Mouse (Mus musculus): ENCODE measurements around the gene Stip1. TPM values are rescaled to one million over a fixed set of nuclear protein-coding genes. Genes with fewer than 3 reads are reported as not detected.
A peak's percentile ranks its signal among the peaks of the same experiment; 100 is the strongest.
"Not testable (repeated sequence)": the region's sequence is repeated elsewhere in the genome, so short reads cannot be mapped to it uniquely, and the experiment has no call there.

Stip1 gene
- polyA plus RNA-seq, 1 experiment from 2014 or later = 304 TPM

DNA sequence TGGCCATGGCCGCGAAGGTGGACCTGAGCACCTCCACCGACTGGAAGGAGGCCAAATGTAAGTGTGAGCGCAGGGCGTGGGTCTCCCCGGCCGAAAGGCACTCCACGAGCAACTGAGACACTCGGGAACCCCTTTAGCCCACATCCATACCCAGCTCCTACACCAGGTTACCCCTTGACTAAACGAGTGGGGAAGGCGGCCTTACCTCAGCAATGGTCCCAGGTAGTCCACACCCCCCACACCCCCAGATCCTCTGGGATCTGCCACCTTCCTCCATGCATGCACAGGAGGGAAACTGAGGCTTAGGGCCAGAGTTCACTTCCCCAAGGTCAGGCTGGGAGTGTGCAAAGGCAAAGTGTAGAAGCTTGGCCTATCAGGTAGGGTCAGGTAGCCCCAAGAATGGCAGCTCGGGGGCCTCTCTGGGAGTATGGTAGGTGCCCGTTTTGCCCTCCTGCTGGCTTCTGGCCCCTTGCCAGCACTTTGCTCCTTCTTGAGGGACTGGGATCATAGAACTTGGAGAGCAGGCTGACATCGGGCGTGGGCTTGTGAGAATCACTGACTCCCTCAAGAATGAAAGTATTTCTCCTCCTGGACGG, 17.5 kb upstream of the Stip1 start:
- Histone ChIP-seq H3K4me2 (replicated peaks; ENCODE audit: low read depth, low read length) (peak overlapping the region; percentile 99), H3K9me3 (ENCODE audit: control insufficient read depth, low read length) (no peaks in the 10 kb centered on the region), H3K36me3 (ENCODE audit: control insufficient read depth, insufficient read depth, low read length) (no peaks in the 10 kb centered on the region), H3K9ac (ENCODE audit: low read depth, low read length) (peak overlapping the region; percentile 64), H3K27me3 (ENCODE audit: control insufficient read depth, insufficient read depth, low read length) (peaks cover 5% of the 10 kb centered on the region; the same call in 1 of the 2 replicates), H3K27ac (ENCODE audit: low read depth, low read length) (no peak overlapping the region; the same call in 1 of the 2 replicates), H3K4me1 (ENCODE audit: control insufficient read depth, insufficient read depth, low read length) (peaks cover 7% of the 10 kb centered on the region), H3K4me3 (ENCODE audit: low read length) (peak overlapping the region; percentile 74)
- WGBS = 2% methylated on average over 16 of the region's 16 CpGs
- peak; percentile 48 for ATAC-seq (ENCODE audit: low FRiP score, low TSS enrichment)

DNA sequence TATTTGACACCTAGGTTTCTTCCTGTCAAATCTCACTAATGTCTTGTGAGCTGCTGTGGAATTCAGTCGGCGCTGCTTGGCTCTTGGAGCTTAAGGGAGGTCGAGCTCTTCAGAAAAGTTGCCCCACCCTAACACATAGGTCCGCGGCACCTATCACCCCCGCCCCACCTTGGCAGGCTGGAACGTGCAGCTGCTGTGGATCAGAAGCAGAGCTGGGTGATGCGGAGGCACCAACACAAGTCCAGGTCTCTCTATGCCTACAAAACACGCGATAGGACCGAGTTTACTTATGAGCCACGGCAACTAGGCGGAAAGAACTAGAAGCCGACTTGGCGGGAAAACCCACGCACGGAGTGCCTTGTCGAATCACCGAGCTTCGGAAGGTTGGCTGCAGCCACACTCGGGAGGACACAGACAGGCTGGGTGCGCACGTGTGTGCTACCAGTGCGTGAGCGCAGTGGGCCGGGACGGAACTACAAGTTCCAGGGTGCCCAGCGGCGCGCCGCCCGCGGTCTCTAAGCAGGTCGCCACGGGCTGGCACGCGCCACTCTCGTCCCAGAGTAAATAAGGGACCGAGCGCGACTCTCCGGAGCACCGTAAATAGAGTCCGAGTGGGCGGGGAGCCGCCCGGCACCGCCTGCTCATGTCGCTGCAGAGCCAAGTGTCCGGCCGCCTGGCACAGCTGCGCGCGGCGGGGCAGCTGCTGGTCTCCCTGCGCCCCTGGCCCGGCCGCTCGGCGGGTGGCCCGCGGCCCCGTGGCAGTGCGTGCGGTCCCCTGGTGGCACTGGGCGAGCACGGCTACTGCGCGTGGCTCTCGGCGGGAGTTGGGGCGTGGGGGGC, 16.7 kb upstream of the Stip1 start, which contains the start of gene Macrod1:
Gene Macrod1 (plus strand): TSS at position 563 of the 840 bp plus-strand sequence.
- Histone ChIP-seq H3K9me3 (ENCODE audit: control insufficient read depth, low read length) (no peaks in the 10 kb centered on the region), H3K4me2 (replicated peaks; ENCODE audit: low read depth, low read length) (peak within 1 kb of the TSS; percentile 99), H3K27ac (ENCODE audit: low read depth, low read length) (no peak within 1 kb of the TSS; the same call in 1 of the 2 replicates), H3K36me3 (ENCODE audit: control insufficient read depth, insufficient read depth, low read length) (no peaks in the 10 kb centered on the region), H3K4me1 (ENCODE audit: control insufficient read depth, insufficient read depth, low read length) (peaks cover 7% of the 10 kb centered on the region), H3K9ac (ENCODE audit: low read depth, low read length) (peak within 1 kb of the TSS; percentile 64), H3K4me3 (ENCODE audit: low read length) (peak within 1 kb of the TSS; percentile 74), H3K27me3 (ENCODE audit: control insufficient read depth, insufficient read depth, low read length) (peaks cover 5% of the 10 kb centered on the region; the same call in 1 of the 2 replicates)
- 1% methylated on average over 57 of the region's 72 CpGs for WGBS
- ATAC-seq (ENCODE audit: low FRiP score, low TSS enrichment) = peak; percentile 54

DNA sequence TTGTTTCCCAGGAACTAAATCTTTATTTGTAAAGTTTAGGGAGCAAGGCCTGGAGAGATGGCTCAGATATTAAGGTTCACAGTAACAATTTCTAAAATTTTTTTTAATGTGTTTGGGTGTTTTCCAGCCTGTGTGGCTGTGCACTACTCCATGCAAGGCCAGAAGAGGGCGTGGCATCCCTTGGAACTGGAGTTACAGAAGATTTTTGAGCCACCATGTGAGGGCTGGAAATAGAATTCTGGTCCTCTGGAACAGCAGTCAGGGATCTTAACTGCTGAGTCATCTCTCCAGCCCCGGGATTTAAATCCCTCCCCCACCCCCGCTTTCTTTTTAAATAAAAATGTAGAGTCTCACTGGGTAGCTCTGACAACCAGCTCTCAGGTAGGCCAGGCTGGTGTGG, 15.4 kb upstream of the Stip1 start:
- H3K27me3 ChIP-seq (ENCODE audit: control insufficient read depth, insufficient read depth, low read length) = peaks cover 5% of the 10 kb centered on the region; the same call in 1 of the 2 replicates
- H3K4me1 ChIP-seq (ENCODE audit: control insufficient read depth, insufficient read depth, low read length) = peaks cover 7% of the 10 kb centered on the region
- H3K9me3 ChIP-seq (ENCODE audit: control insufficient read depth, low read length) = no peaks in the 10 kb centered on the region
- H3K9ac ChIP-seq (ENCODE audit: low read depth, low read length) = no peak overlapping the region
- H3K4me3 ChIP-seq (ENCODE audit: low read length) = no peak overlapping the region
- no peak overlapping the region for H3K4me2 ChIP-seq (replicated peaks; ENCODE audit: low read depth, low read length)
- no peak overlapping the region for H3K27ac ChIP-seq (ENCODE audit: low read depth, low read length)
- 56% methylated on average over 3 of the region's 3 CpGs for WGBS
- no peak for ATAC-seq (ENCODE audit: low FRiP score, low TSS enrichment)
- no peaks in the 10 kb centered on the region for H3K36me3 ChIP-seq (ENCODE audit: control insufficient read depth, insufficient read depth, low read length)

DNA sequence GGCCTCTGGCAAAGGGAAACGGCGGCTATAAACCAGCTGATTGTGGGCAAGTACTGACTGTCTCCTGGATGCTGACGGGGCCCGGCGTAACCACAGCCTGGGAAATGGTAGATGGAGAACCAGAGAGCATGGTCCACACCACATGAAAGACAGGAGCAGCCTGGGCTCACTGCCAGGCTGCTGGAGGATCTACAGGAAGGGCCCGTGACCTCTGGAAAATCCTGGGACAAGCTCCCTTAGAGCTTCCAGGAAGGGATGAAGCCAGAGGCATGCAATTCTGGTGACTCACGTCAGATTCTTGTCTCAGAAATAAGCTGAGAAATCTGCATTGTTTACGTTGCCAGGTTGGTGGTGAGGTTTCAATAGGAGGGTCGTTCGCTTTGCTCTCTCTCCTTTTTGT, 15.0 kb upstream of the Stip1 start:
- Histone ChIP-seq H3K27me3 (ENCODE audit: control insufficient read depth, insufficient read depth, low read length) (peaks cover 5% of the 10 kb centered on the region; the same call in 1 of the 2 replicates), H3K4me1 (ENCODE audit: control insufficient read depth, insufficient read depth, low read length) (peaks cover 7% of the 10 kb centered on the region), H3K27ac (ENCODE audit: low read depth, low read length) (no peak overlapping the region), H3K9me3 (ENCODE audit: control insufficient read depth, low read length) (no peaks in the 10 kb centered on the region), H3K9ac (ENCODE audit: low read depth, low read length) (no peak overlapping the region), H3K4me3 (ENCODE audit: low read length) (no peak overlapping the region), H3K36me3 (ENCODE audit: control insufficient read depth, insufficient read depth, low read length) (no peaks in the 10 kb centered on the region), H3K4me2 (replicated peaks; ENCODE audit: low read depth, low read length) (no peak overlapping the region)
- no peak for ATAC-seq (ENCODE audit: low FRiP score, low TSS enrichment)
- WGBS = 53% methylated on average over 10 of the region's 10 CpGs

DNA sequence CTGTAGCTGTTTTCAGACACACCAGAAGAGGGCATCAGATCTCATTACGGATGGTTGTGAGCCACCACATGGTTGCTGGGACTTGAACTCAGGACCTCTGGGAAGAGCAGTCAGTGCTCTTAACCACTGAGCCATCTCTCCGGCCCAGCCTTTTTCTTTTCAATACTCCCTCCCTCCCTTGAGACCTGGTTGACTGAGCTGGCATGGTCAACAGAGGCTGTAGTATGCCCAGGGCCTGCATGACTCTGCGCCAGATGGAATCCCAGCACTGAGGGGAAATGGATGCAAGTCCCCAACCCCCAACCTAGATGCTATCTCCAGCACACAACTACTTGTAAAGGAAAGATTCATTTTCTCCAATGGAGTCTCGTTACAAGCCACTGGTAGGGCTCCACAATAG, 13.6 kb upstream of the Stip1 start:
- H3K4me3 ChIP-seq (ENCODE audit: low read length); H3K27me3 ChIP-seq (ENCODE audit: control insufficient read depth, insufficient read depth, low read length); H3K9me3 ChIP-seq (ENCODE audit: control insufficient read depth, low read length); H3K4me2 ChIP-seq (replicated peaks; ENCODE audit: low read depth, low read length); H3K4me1 ChIP-seq (ENCODE audit: control insufficient read depth, insufficient read depth, low read length); H3K9ac ChIP-seq (ENCODE audit: low read depth, low read length); H3K27ac ChIP-seq (ENCODE audit: low read depth, low read length); ATAC-seq (ENCODE audit: low FRiP score, low TSS enrichment); H3K36me3 ChIP-seq (ENCODE audit: control insufficient read depth, insufficient read depth, low read length): not testable (repeated sequence)
- 79% methylated on average over 4 of the region's 4 CpGs for WGBS

DNA sequence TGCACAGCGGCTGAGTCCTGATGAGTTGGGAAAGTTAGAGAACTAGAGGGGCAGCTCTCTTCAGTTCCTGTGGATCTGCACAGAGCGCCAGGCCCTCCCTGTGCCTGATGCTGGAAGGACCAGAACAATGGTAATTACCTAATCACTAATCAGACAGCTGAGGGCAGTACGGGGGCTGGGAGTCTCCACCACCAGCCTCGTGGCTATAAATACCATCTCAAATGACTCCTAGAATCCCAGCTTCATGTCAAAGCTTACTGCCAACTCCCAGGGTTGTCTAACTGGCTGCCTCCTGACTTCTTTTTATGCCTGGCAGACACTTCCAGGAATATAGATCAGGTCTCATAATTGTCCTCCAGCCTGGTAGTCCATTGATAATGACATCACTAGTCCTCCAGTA, 4.9 kb upstream of the Stip1 start:
- WGBS = 35% methylated on average over 4 of the region's 4 CpGs
- no peak for ATAC-seq (ENCODE audit: low FRiP score, low TSS enrichment)
- H3K9me3 ChIP-seq (ENCODE audit: control insufficient read depth, low read length) = no peaks in the 10 kb centered on the region

DNA sequence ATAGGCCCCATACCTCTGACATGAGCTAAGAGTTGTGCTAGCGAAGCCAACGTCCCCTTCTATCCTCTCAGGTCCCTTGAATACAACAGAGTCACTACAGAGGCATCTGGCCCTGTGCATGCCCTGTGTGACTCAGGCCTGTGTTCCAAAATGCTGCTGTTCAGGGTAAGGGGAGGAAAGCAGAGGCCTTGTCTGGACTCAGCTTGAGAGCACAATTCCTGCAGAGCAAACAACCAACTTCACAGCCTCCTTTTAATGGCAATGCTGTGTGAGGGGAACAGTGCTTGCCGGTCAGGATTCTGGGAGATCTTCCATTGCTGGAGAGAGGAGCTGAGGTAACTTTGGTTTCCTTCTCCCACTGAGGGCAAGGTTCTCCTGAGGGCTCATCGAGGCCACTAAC, 4.5 kb upstream of the Stip1 start:
- H3K9ac ChIP-seq (ENCODE audit: low read depth, low read length) = no peak overlapping the region
- no peaks in the 10 kb centered on the region for H3K9me3 ChIP-seq (ENCODE audit: control insufficient read depth, low read length)
- peaks cover 5% of the 10 kb centered on the region for H3K4me1 ChIP-seq (ENCODE audit: control insufficient read depth, insufficient read depth, low read length)
- H3K36me3 ChIP-seq (ENCODE audit: control insufficient read depth, insufficient read depth, low read length) = no peaks in the 10 kb centered on the region
- WGBS = 48% methylated on average over 4 of the region's 4 CpGs
- no peak overlapping the region for H3K4me3 ChIP-seq (ENCODE audit: low read length)
- no peak overlapping the region for H3K4me2 ChIP-seq (replicated peaks; ENCODE audit: low read depth, low read length)
- H3K27me3 ChIP-seq (ENCODE audit: control insufficient read depth, insufficient read depth, low read length) = no peaks in the 10 kb centered on the region
- no peak for ATAC-seq (ENCODE audit: low FRiP score, low TSS enrichment)
- H3K27ac ChIP-seq (ENCODE audit: low read depth, low read length) = no peak overlapping the region

More for the DNA sequence above, 4.9 kb upstream of the Stip1 start:
- Histone ChIP-seq H3K9ac (ENCODE audit: low read depth, low read length) (no peak overlapping the region), H3K4me3 (ENCODE audit: low read length) (no peak overlapping the region), H3K4me2 (replicated peaks; ENCODE audit: low read depth, low read length) (no peak overlapping the region), H3K27me3 (ENCODE audit: control insufficient read depth, insufficient read depth, low read length) (no peaks in the 10 kb centered on the region), H3K27ac (ENCODE audit: low read depth, low read length) (no peak overlapping the region), H3K4me1 (ENCODE audit: control insufficient read depth, insufficient read depth, low read length) (peaks cover 5% of the 10 kb centered on the region), H3K36me3 (ENCODE audit: control insufficient read depth, insufficient read depth, low read length) (no peaks in the 10 kb centered on the region)

DNA sequence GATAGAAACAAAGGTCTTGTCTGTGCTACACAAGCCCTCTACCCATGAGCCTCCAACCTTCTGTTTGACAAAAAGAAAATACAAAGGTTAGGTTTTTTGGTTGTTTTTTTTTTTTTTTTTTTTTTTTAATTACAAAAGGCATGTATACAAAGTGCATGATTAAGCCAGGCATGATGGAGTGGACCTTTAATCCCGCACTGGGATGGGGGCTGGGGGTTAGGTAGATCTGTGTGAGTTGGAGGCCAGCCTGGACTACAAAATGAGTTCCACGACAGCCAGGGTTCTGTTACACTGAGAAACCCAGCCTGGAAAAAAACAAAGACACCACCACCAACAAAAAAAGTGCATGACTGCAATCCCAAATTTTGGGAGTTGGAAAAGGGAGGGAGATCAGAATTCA, 1.4 kb upstream of the Stip1 start:
- ATAC-seq (ENCODE audit: low FRiP score, low TSS enrichment) = no peak
- Histone ChIP-seq H3K4me3 (ENCODE audit: low read length) (no peak overlapping the region; the same call in 1 of the 2 replicates), H3K27ac (ENCODE audit: low read depth, low read length) (no peak overlapping the region; the same call in 1 of the 2 replicates), H3K9me3 (ENCODE audit: control insufficient read depth, low read length) (no peaks in the 10 kb centered on the region), H3K4me1 (ENCODE audit: control insufficient read depth, insufficient read depth, low read length) (peaks cover 13% of the 10 kb centered on the region), H3K9ac (ENCODE audit: low read depth, low read length) (peak overlapping the region; percentile 82; the same call in 1 of the 2 replicates), H3K27me3 (ENCODE audit: control insufficient read depth, insufficient read depth, low read length) (no peaks in the 10 kb centered on the region), H3K36me3 (ENCODE audit: control insufficient read depth, insufficient read depth, low read length) (no peaks in the 10 kb centered on the region; the same call in 1 of the 2 replicates), H3K4me2 (replicated peaks; ENCODE audit: low read depth, low read length) (no peak overlapping the region; the same call in 1 of the 2 replicates)
- WGBS = 88% methylated on average over 2 of the region's 2 CpGs

Measured in kidney, embryonic 14.5 days (tissue).